Comparison of ENCODE assay signal across 10 mouse cellular contexts in the genomic region with DNA sequence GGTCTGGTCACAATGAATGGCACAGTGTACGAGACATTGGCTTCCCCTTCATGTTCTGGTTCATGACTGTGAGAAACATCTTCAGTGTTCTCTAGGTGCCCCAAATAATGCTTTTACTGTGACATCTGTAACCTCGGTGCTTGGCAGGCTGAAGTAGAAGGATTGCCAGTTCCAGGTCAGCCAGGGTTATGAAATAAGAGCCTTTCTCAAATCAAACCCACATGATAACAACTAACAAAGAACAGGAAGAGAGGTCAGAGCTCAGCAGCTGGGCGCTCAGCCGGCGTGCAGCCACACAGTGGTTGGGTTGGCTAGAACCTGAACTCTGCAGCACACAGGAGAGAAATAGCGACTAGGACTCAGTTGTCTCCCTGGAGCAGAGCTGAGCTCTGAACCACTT.
DNase-seq lines count a peak whose midpoint lies in the region; ATAC-seq and TF ChIP-seq lines count a peak whose summit lies in the region.
"Had no signal": no experiment of that assay in that cellular context is flagged by ENCODE, and none has a peak within 500 bp of the region (broad histone marks: within the 10 kb centered on the region; RNA-seq: fewer than 3 reads in every experiment).

No protein-coding gene starts in this region.

- H3K4me2 ChIP-seq in kidney, postnatal 0 days (ENCODE audit: low read length) = no peak overlapping the region
- no peak overlapping the region for H3K4me2 ChIP-seq in kidney, embryonic 14.5 days (replicated peaks; ENCODE audit: low read depth, low read length)
- no peak overlapping the region for H3K4me2 ChIP-seq in embryonic facial prominence, embryonic 11.5 days (ENCODE audit: low read depth, low read length)
- no peak overlapping the region for H3K4me2 ChIP-seq in liver, postnatal 0 days (ENCODE audit: low read depth, low read length)
- H3K4me2 ChIP-seq: heart, embryonic 13.5 days had no signal

- no peak overlapping the region for H3K9ac ChIP-seq in kidney, postnatal 0 days (ENCODE audit: low read depth, low read length)
- H3K9ac ChIP-seq in kidney, embryonic 14.5 days (ENCODE audit: low read depth, low read length) = no peak overlapping the region
- no peak overlapping the region for H3K9ac ChIP-seq in embryonic facial prominence, embryonic 11.5 days (replicated peaks; ENCODE audit: low read length)
- H3K9ac ChIP-seq in liver, postnatal 0 days (replicated peaks) = no peak overlapping the region
- H3K9ac ChIP-seq: heart, embryonic 13.5 days had no signal

- no peak for TF ChIP-seq EP300 in liver, postnatal 0 days (IDR thresholded peaks at IDR 0.05; ENCODE audit: low read depth)

- TF ChIP-seq CTCF in kidney, postnatal 0 days (IDR thresholded peaks at IDR 0.05; ENCODE audit: low read depth) = no peak
- no peak for TF ChIP-seq CTCF in liver, postnatal 0 days (IDR thresholded peaks at IDR 0.05; ENCODE audit: low read depth)

- no peak for ATAC-seq in kidney, postnatal 0 days (replicated peaks; ENCODE audit: low FRiP score, low read depth)
- ATAC-seq in kidney, embryonic 14.5 days (ENCODE audit: low FRiP score, low TSS enrichment) = no peak
- ATAC-seq in embryonic facial prominence, embryonic 11.5 days (replicated peaks; ENCODE audit: insufficient number of reproducible peaks, low FRiP score, low TSS enrichment, low read depth) = no peak
- ATAC-seq in liver, postnatal 0 days = no peak
- ATAC-seq: Patski had no signal

- no peaks in the 10 kb centered on the region for H3K9me3 ChIP-seq in kidney, postnatal 0 days (replicated peaks; ENCODE audit: low read length)
- H3K9me3 ChIP-seq in kidney, embryonic 14.5 days (ENCODE audit: control insufficient read depth, low read length) = no peaks in the 10 kb centered on the region
- no peaks in the 10 kb centered on the region for H3K9me3 ChIP-seq in embryonic facial prominence, embryonic 11.5 days (replicated peaks; ENCODE audit: control insufficient read depth, low read length)
- H3K9me3 ChIP-seq in liver, postnatal 0 days (ENCODE audit: low read length) = no peaks in the 10 kb centered on the region
- H3K9me3 ChIP-seq: heart, embryonic 13.5 days had no signal

- no peak overlapping the region for H3K4me3 ChIP-seq in kidney, postnatal 0 days (replicated peaks; ENCODE audit: low read depth, low read length)
- H3K4me3 ChIP-seq in kidney, embryonic 14.5 days (ENCODE audit: low read length) = no peak overlapping the region
- H3K4me3 ChIP-seq in embryonic facial prominence, embryonic 11.5 days (ENCODE audit: low read depth, low read length) = no peak overlapping the region
- H3K4me3 ChIP-seq in liver, postnatal 0 days (ENCODE audit: low read depth, low read length) = no peak overlapping the region
- H3K4me3 ChIP-seq: heart, embryonic 13.5 days had no signal

- H3K27ac ChIP-seq in kidney, postnatal 0 days = no peak overlapping the region
- H3K27ac ChIP-seq in kidney, embryonic 14.5 days (ENCODE audit: low read depth, low read length) = no peak overlapping the region
- no peak overlapping the region for H3K27ac ChIP-seq in embryonic facial prominence, embryonic 11.5 days (replicated peaks; ENCODE audit: low read depth, low read length)
- peak overlapping the region; percentile 46 for H3K27ac ChIP-seq in liver, postnatal 0 days (ENCODE audit: low read depth)
- H3K27ac ChIP-seq: heart, embryonic 13.5 days had no signal

- H3K27me3 ChIP-seq in kidney, postnatal 0 days (ENCODE audit: insufficient read depth, low read length) = no peaks in the 10 kb centered on the region
- H3K27me3 ChIP-seq in kidney, embryonic 14.5 days (ENCODE audit: control insufficient read depth, insufficient read depth, low read length) = no peaks in the 10 kb centered on the region
- H3K27me3 ChIP-seq in embryonic facial prominence, embryonic 11.5 days (ENCODE audit: control insufficient read depth, insufficient read depth, low read length) = no peaks in the 10 kb centered on the region
- H3K27me3 ChIP-seq in liver, postnatal 0 days (ENCODE audit: insufficient read depth, low read length) = no peaks in the 10 kb centered on the region
- H3K27me3 ChIP-seq: heart, embryonic 13.5 days; Patski had no signal

- WGBS in kidney, postnatal 0 days = 39% methylated on average over 6 of the region's 6 CpGs
- 40% methylated on average over 6 of the region's 6 CpGs for WGBS in kidney, embryonic 14.5 days
- WGBS in embryonic facial prominence, embryonic 11.5 days = 29% methylated on average over 6 of the region's 6 CpGs
- 43% methylated on average over 6 of the region's 6 CpGs for WGBS in liver, postnatal 0 days (ENCODE audit: insufficient replicate concordance)

- no peaks in the 10 kb centered on the region for H3K36me3 ChIP-seq in kidney, postnatal 0 days (ENCODE audit: insufficient read depth, low read length)
- H3K36me3 ChIP-seq in kidney, embryonic 14.5 days (ENCODE audit: control insufficient read depth, insufficient read depth, low read length) = no peaks in the 10 kb centered on the region
- no peaks in the 10 kb centered on the region for H3K36me3 ChIP-seq in embryonic facial prominence, embryonic 11.5 days (replicated peaks; ENCODE audit: control insufficient read depth, insufficient read depth, low read depth, low read length)
- H3K36me3 ChIP-seq in liver, postnatal 0 days (replicated peaks; ENCODE audit: insufficient read depth, low read length) = peaks cover 3% of the 10 kb centered on the region
- H3K36me3 ChIP-seq: heart, embryonic 13.5 days had no signal

- DNase-seq in kidney, postnatal 0 days (ENCODE audit: low spot score) = peak; percentile 21
- DNase-seq in adrenal gland, postnatal 14 days = peak; percentile 40
- DNase-seq in embryonic facial prominence, embryonic 11.5 days (ENCODE audit: low spot score) = peak; percentile 59
- peak; percentile 27 for DNase-seq in liver, postnatal 0 days
- no peak for DNase-seq in ovary, postnatal 10 days (ENCODE audit: low spot score)
- DNase-seq in right cerebral cortex, adult 2 months (ENCODE audit: low spot score in 2 of 2) = no peak
- DNase-seq: right cerebral cortex, postnatal 14 days had no signal

- H3K4me1 ChIP-seq in kidney, postnatal 0 days (replicated peaks; ENCODE audit: insufficient read depth, low read length) = 0 out of 2 replicates have a peak, but pooled peaks cover 4% of the 10 kb centered on the region
- peaks cover 4% of the 10 kb centered on the region; the same call in 1 of the 2 replicates for H3K4me1 ChIP-seq in kidney, embryonic 14.5 days (ENCODE audit: control insufficient read depth, insufficient read depth, low read length)
- no peaks in the 10 kb centered on the region for H3K4me1 ChIP-seq in embryonic facial prominence, embryonic 11.5 days (ENCODE audit: control insufficient read depth, insufficient read depth, low read length)
- peaks cover 33% of the 10 kb centered on the region for H3K4me1 ChIP-seq in liver, postnatal 0 days (ENCODE audit: insufficient read depth)

Comparison
In these comparisons a context has a peak if more than half of its experiments do, and no peak if none do; other contexts are left out.
1. DNase-seq: peak in kidney, postnatal 0 days (single experiment), adrenal gland, postnatal 14 days (single experiment), embryonic facial prominence, embryonic 11.5 days (single experiment) and liver, postnatal 0 days (single experiment); none in ovary, postnatal 10 days (single experiment) and right cerebral cortex, adult 2 months (0 of 2).